Mouse (Mus musculus): Measurements from ENCODE around the gene Trim62. TPM values are rescaled to one million over a fixed set of nuclear protein-coding genes. Genes with fewer than 3 reads are reported as not detected.

The Trim62 gene
- total RNA-seq (2021): 10 to 100 TPM in 1 of 2 experiments, 1 to 10 TPM in 1; 8.4 to 12.5 TPM
- polyA plus RNA-seq (2012; rRNA removed): 26.5 and 32.3 TPM in 2 replicates
- long read RNA-seq, transcript Trim62-201 (5 exons, 3,752 nt): major isoform, 7 of 9 reads
- long read RNA-seq, partial matches to known transcripts: 0 of 9 reads
- long read RNA-seq, other reads (novel, unspliced or antisense): 2 of 9 reads

DNA sequence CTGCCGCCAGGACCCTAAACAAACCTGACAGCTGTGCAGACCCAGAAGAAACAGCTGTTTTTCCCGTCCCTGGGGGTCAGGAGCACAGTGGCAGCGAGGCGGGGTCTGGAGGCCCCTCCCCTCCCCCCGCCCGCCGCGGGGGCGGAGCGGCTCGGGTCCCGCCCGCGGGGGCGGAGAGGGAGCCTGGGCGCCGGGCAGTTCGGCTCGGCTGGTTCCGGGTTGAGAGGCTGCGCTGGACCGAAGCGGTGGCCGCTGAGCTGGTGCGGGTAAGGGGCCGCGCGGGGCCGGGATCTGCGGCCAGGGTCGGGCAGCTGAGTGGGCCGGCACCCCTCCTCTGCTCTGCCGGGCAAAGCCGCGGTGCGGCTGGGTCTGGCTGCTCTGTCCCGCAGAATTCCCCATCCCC, at the start of gene Trim62:
Gene Trim62 (plus strand): TSS at position 202 of the 403 bp plus-strand sequence.
- peak; percentile 92 for DNase-seq

DNA sequence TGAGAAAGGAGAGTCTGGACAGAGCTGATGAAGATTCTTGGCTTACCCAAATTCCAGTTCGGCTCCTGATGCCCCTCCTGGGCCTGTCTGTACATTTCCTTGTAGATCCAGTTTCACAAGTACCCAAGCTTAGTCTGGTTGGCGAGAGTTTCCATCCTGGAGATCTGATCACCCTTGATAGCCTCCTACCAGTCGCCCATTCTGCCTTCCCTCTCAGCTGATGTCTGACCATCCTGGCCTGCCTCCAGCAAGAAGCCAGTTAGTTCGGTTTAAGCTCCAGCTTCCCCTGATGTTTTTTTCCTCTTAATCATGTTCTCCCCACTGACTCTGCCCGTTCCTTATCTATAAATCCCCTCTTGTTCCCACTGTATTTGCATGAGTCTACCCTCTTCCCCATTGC, 45.2 kb upstream of the Trim62 start:
- no peak for DNase-seq

- DNase-seq: peak; percentile 65
These were observed 43.3 kb upstream of the Trim62 start for GRCm38 (mm10) chr4:128839811-128840738.

DNA sequence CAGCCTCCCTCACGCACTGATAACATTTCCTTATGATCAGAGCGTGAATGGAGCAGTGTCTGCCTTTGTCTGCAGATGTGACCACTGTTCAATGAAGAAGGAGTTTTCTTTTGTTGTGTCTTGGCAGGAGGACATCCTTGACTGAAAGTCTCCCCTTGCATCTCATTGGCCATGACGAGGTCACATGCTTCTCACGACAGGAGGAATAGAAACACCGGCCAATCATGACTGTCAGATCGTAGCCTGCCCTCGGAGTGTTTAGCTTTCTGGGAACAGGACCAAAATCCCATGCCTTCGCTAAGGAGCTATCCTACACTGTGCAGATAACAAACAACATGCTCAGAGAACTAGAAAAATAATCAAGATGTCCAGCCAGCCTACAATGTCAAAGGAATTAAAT, 42.1 kb upstream of the Trim62 start:
- no peak for DNase-seq

DNA sequence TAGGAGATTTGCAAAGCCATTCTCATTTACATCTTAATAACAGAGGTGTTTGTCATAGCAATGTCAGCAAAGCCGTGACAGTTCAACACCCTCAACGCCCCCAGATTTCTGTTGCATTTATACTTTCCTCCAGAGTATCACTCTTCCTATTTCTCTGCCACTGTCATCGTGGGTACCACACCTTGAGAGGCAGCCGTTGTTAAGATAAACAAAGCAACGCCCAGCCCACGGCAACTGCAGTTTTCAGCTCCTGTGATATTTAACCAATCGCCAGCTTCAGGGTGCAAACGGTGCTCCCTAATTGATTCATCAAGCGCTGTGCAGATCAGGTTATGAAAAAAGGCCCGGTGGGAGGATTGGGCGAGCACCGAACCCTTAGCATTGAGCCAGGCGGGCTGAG, 38.8 kb upstream of the Trim62 start:
- no peak for DNase-seq

DNA sequence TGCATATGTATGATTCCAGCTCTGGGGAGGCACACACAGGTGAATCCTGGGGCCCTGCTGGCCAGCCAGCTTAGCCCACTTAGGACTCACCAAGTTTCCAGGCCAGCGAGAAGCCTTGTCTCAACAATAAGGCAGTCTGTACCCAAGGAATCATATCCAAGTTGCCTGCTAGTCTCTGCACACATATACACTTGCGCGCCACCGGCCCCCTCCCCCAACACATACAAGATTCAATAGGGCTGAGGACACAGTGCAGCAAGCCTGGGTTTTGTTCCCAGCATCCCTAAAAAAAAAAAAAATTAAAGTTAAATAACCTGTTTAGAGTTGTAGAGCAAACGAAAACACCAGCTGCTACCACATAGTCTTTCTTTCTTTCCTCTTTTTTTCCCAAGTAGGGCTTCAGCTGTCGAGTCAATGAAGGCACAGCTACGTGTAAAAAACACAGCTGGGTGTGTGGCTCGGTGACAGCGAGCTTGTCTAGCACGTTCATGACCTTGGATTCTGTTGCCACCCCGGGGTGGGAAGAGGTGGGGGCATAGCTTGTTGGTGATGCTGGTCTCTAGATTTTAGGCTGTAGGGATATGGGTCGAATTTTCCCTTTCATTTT, 37.9 kb upstream of the Trim62 start:
- DNase-seq: no peak

- DNase-seq: no peak
These were observed 34.4 kb upstream of the Trim62 start for GRCm38 (mm10) chr4:128848961-128849360.

DNA sequence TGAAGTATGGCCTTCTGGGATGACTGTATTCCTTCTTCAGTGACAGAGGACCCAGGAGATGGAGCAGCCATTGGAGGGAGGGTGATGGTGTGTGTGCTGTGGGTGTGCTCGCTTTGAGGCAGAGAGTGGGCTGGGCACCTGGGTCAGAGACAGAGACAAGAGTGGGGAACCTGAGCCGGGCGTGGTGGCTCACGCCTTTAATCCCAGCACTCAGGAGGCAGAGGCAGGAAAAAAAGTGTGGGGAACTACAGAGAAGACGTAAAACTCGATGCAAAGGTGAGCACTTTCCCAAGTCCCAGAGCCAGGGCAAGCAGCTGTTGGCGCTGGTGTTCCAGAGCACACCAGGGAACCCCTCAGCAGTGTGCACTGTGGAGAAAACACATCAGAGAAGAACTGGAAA, 33.7 kb upstream of the Trim62 start:
- DNase-seq: no peak

GRCm38 (mm10) chr4:128852266-128852887, 31.0 kb upstream of the Trim62 start:
- DNase-seq: peak; percentile 31

DNA sequence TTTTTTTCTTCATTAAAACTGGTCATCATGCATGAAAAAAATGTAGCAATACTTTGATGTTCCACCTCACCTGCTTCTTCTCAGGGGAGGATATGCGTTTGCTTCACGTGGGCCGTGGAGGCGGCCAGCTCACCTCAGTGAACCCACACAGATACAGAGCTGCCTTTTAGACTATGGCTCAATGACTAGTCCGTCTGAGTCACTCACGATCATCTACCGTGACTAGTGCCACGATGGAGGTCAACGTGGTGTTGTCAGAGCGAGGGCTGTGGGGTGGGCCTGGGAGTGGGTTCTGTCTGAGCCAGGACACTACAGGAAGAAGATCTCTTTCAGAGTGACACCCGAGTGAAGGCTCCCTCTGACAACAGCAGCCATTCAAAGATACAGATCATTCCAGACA, 30.3 kb upstream of the Trim62 start:
- peak; percentile 62 for DNase-seq

DNA sequence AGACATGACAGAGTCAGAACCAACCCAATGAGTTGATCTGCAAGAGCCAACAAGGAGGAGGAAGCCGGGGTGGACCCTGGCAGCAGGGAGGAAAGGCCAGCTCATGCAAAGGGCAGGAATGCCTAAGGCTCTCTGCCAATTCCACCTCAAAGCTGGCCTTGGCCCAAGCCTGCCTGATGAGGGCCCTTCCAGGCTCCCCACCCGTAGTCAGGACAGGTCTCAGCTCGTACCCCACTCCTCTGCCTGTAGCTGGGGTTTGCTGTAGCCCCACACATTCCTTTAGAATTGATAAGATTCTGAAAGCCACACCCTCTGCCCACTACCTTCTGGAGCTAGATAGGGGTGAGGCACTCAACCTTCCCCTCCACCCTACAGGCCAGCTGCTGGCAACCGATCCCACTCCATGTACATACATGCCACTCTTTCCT, 27.8 kb upstream of the Trim62 start:
- DNase-seq: peak; percentile 89

GRCm38 (mm10) chr4:128857212-128857611, 26.2 kb upstream of the Trim62 start:
- no peak for DNase-seq

DNA sequence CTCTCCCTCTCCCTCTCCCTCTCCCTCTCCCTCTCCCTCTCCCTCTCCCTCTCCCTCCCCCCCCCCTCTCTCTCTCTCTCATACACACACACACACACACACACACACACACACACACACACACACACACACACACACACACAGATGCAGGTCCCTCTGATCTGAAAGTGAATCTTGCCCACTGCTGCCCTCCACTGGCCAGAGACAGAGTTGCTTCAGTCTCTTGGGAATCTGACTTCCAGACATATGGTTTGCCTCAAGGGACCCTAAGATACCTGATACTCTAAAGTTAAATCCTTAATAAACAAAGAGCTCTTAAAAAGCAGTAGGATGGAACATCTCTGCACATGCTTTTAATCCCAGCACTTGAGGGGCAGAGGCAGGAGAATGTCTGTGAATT, 25.2 kb upstream of the Trim62 start:
- DNase-seq: peak; percentile 78

DNA sequence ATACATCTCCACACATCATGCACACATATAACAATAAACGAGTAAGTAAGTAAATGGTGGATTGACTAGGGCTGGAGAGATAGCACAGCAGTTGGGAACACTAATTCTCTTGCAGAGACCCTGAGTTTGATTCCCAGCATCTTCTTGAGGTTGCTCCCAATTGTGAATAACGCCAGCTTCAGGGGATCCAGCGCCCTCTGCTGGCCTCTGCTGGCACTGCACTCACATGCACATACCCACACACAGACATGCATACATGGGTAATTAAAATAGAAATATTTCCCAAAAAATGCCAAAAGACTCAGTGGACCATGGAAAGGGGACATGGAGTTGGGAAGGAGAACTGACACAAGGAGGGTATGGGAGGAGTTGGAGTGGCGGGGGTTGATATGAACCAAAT, 24.5 kb upstream of the Trim62 start:
- no peak for DNase-seq

DNA sequence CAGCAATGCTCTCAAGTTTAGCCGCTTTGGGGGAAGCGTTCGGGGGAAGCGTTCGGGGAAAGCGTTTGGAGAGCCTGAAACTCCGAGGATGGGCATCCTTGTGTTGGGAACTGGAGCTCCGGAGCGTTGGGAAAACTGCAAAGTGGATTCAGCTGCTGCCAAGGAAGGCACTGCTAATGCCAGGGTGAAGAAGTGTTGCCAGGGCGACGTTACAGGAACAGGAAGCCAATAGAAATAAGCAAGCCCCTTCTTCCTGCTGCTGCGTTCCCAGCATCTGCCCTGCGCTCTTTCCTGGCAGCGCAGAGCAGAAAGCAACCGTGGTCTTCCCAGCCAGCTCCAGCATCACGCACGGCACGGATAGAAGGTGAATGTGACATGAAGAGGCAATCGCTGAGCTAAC, 10.4 kb upstream of the Trim62 start:
- no peak for DNase-seq

DNA sequence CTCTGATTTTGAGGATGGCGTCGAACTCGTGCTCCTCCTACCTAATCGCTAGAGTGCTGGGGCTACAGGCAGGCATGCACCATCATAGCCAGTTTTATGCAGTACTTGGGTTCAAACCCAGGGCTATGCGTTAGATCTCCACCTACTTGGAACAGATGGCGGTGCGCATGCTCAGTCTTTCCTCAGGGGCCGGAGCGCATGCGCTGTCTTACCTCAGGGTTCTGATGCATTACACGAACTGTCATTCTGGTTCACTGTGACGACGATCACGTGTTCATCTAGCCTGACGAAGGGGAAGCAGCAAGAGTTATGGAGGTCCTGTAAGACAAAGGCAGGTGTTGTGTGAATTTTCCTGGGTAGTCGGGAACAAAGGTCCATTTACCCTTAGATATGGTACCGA, 9.3 kb upstream of the Trim62 start:
- DNase-seq: no peak

- no peak for DNase-seq
These were observed 7.9 kb upstream of the Trim62 start for GRCm38 (mm10) chr4:128875439-128875838.

DNA sequence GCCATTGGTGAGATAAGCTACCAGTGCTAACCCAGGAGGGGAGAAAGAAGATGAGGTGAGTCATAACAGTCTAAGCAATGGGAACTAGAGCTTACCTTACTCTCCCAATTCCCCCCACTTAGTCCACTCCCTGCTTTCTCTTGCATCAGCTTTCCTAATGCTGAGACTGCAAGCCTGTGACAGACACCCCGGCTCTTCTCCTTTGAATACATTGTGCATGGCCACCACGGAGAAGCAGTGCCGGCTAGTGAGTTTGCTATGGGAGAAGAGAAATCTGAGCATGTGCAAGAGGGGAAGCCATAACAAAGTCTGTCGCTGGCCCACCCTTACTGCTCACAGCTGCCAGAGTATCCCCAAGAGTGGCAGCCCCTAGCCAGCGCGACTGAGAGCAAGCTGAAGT, 5.9 kb upstream of the Trim62 start:
- no peak for DNase-seq

DNA sequence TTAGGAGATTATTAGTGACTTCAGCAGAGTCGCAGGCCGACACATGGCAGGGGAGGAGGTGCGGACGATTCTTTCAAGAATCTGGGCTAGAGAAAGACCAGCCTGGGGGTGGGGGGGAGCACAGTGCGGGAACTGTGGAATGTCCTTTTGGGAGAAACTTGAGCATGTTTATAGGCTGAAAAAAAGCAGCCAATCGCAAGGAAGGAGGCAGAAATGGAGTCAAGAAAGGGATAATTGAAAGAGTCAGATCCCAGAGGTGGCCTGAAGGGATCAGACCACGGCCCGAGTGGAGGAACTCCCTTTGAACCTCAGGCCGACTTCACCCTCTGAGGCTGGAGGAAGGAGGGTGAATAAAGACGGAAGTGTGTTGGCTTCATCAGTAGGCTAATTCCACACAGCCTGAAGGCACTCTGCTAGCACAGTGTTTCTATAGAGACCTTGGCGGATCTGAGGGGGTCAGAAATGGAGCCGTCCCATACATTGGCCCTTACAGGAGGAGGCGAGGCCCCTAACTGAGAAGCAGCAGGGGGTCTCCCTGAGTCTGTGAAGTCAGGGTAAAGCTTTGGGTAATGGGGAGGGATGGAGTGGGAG, 4.4 kb upstream of the Trim62 start:
- no peak for DNase-seq

DNA sequence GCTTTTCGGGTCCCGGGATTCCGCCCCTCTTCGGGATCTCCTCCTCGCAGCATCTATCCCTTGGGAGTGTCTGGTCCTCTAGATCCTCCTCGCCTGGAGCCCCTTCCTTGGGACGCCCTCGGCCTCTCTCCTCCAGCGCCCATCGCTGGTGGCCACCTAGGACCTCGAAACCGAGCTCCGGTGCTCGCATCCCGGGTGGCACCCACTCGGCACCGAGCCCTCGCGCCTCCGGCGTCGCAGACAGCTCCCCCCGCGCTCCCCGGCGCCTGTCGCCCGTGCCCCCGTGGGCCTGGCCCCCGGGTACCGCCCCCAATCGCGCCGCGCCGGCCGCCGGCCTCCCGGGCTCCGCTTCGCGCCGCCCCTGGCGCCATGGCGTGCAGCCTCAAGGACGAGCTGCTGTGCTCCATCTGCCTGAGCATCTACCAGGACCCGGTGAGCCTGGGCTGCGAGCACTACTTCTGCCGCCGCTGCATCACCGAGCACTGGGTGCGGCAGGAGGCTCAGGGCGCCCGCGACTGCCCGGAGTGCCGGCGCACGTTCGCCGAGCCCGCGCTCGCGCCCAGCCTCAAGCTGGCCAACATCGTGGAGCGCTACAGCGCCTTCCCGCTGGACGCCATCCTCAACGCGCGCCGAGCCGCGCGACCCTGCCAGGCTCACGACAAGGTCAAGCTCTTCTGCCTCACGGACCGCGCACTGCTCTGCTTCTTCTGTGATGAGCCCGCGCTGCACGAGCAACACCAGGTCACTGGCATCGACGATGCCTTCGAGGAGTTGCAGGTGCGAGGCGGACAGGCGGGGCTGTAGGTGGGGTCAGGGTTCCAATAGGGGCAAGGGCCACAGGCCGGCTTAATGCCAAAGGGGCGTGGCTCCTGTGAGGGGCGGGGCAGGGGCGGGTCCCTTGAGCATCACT, 676 bp downstream of the Trim62 start:
- peak; percentile 86 for DNase-seq

DNA sequence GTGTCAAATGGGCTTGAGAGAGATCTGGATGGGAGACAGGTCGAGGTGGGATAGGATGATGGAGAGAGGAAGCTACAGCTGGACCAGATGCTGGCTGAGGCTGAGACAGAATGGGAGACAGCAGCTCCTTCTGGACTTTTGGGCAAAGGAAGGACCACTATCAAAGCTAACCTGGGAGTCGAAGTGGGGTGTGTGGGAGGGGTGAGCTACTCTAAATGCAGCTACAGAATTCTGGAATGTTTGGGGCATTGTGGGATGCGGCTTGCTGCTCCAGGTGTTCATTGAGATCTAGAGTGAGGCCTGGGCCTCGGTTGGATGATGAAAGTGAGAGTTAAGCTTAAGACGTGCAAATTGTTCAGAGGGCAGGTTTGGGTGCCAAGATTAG, 1.3 kb downstream of the Trim62 start:
- DNase-seq: no peak

Data from adrenal gland, adult 2 months (tissue).